Mouse (Mus musculus) stomach, embryonic 14.5 days (tissue): ENCODE measurements around the gene Tceanc2. TPM values are rescaled to one million over a fixed set of nuclear protein-coding genes. Genes with fewer than 3 reads are reported as not detected.

Source experiments
- ATAC-seq: fragments of 200-750 bp; cut with Nextera tagmentation; 2 replicates; pipeline ENCODE4 v1.8.0; 2017; ENCODE audit warnings: low read depth, moderate TSS enrichment; ENCODE audit not compliant: insufficient number of reproducible peaks, insufficient read depth, low FRiP score
- H3K27ac ChIP-seq: fragments of 300-500 bp; sonication (generic); 2 replicates; pipeline ENCODE4 v1.5.1; 2014; ENCODE audit warnings: mild to moderate bottlenecking, low read length, moderate library complexity, mixed read lengths
- H3K27me3 ChIP-seq: fragments of 300-500 bp; sonication (generic); 2 replicates; pipeline ENCODE4 v1.6.1; 2014; ENCODE audit warnings: low read length, control low read depth, mixed read lengths; ENCODE audit not compliant: control insufficient read depth, insufficient read depth
- H3K36me3 ChIP-seq: fragments of 300-500 bp; sonication (generic); 2 replicates; pipeline ENCODE4 v1.6.1; 2014; ENCODE audit warnings: mild to moderate bottlenecking, control low read depth, low read length, moderate library complexity, mixed read lengths; ENCODE audit not compliant: control insufficient read depth, insufficient read depth
- H3K4me1 ChIP-seq: fragments of 300-500 bp; sonication (generic); 2 replicates; pipeline ENCODE4 v1.6.1; 2014; ENCODE audit warnings: low read length, control low read depth, mixed read lengths; ENCODE audit not compliant: control insufficient read depth, insufficient read depth
- H3K4me2 ChIP-seq: fragments of 300-500 bp; sonication (generic); replicated peaks from 2 replicates; pipeline ENCODE4 v1.6.1; 2014; ENCODE audit warnings: low read depth, low read length, control low read depth
- H3K4me3 ChIP-seq: fragments of 300-500 bp; sonication (generic); 2 replicates; pipeline ENCODE4 v1.5.1; 2014; ENCODE audit warnings: low read depth, low read length, control low read depth
- H3K9ac ChIP-seq: fragments of 300-500 bp; sonication (generic); replicated peaks from 2 replicates; pipeline ENCODE4 v1.6.1; 2014; ENCODE audit warnings: low read depth, mild to moderate bottlenecking, control low read depth, low read length, moderate library complexity, mixed read lengths
- H3K9me3 ChIP-seq: fragments of 300-500 bp; sonication (generic); 2 replicates; pipeline ENCODE4 v1.6.1; 2016; ENCODE audit warnings: low read depth, low read length, control low read depth; ENCODE audit not compliant: control insufficient read depth
- WGBS: fragments of 180-500 bp; shearing (Covaris S2); extraction: QIAGEN DNeasy Blood & Tissue Kit; methylation state at CpG from one replicate; pipeline ENCODE4 v1.1.7; 2014; 5-methylcytosine and 5-hydroxymethylcytosine counted together
- polyA plus RNA-seq: library from polyadenylated mRNA; unstranded; fragments of >200 nt; fragmentation: Nextera tagmentation; extraction: Ambion mirVana; gene quantifications from 2 replicates; pipeline ENCODE4 v1.2.1, GENCODE M21; 2014

Gene Tceanc2
- polyA plus RNA-seq, 1 experiment from 2014 or later, result 20.8 TPM

- H3K4me1 ChIP-seq, result 0 out of 2 replicates have a peak, but pooled peaks cover 3% of the 10 kb centered on the region
- H3K4me3 ChIP-seq, result no peak overlapping the region
- no peaks in the 10 kb centered on the region for H3K27me3 ChIP-seq
- ATAC-seq, result peak; percentile 81
- peak overlapping the region; percentile 63; the same call in 1 of the 2 replicates for H3K27ac ChIP-seq
- no peak overlapping the region for H3K9ac ChIP-seq
- H3K9me3 ChIP-seq, result no peaks in the 10 kb centered on the region
- no peaks in the 10 kb centered on the region; the same call in 1 of the 2 replicates for H3K36me3 ChIP-seq
- WGBS, result 48% methylated on average over 5 of the region's 5 CpGs
- H3K4me2 ChIP-seq, result no peak overlapping the region
Measured at GRCm38 (mm10) chr4:107210483-107211097, 31.7 kb upstream of the Tceanc2 start.

GRCm38 (mm10) chr4:107208880-107209279 lies 30.0 kb upstream of the Tceanc2 start, which contains the start of gene Ldlrad1:
Gene Ldlrad1, plus strand, starts transcription at chr4:107209180.
- Histone ChIP-seq H3K27me3 (no peaks in the 10 kb centered on the region), H3K4me1 (0 out of 2 replicates have a peak, but pooled peaks cover 3% of the 10 kb centered on the region), H3K9ac (no peak within 1 kb of the TSS), H3K36me3 (peaks cover 7% of the 10 kb centered on the region), H3K4me3 (no peak within 1 kb of the TSS), H3K9me3 (no peaks in the 10 kb centered on the region), H3K27ac (peak within 1 kb of the TSS; percentile 4; the same call in 1 of the 2 replicates), H3K4me2 (no peak within 1 kb of the TSS)
- ATAC-seq, result no peak
- 83% methylated on average over 3 of the region's 3 CpGs for WGBS

- no peak overlapping the region for H3K4me2 ChIP-seq
- no peak overlapping the region for H3K4me3 ChIP-seq
- H3K27me3 ChIP-seq, result no peaks in the 10 kb centered on the region
- no peak overlapping the region for H3K27ac ChIP-seq
- H3K9me3 ChIP-seq, result no peaks in the 10 kb centered on the region
- WGBS, result 93% methylated on average over 2 of the region's 2 CpGs
- peaks cover 9% of the 10 kb centered on the region for H3K36me3 ChIP-seq
- H3K4me1 ChIP-seq, result no peaks in the 10 kb centered on the region
- ATAC-seq, result no peak
- no peak overlapping the region for H3K9ac ChIP-seq
Measured at GRCm38 (mm10) chr4:107207016-107207415, 28.1 kb upstream of the Tceanc2 start.

- Histone ChIP-seq H3K4me1 (no peaks in the 10 kb centered on the region), H3K4me2 (no peak overlapping the region), H3K9ac (no peak overlapping the region), H3K27me3 (no peaks in the 10 kb centered on the region), H3K4me3 (no peak overlapping the region), H3K9me3 (no peaks in the 10 kb centered on the region), H3K36me3 (peaks cover 40% of the 10 kb centered on the region), H3K27ac (no peak overlapping the region)
- no peak for ATAC-seq
- WGBS, result 85% methylated on average over 7 of the region's 7 CpGs
Measured at GRCm38 (mm10) chr4:107203001-107203400, 24.1 kb upstream of the Tceanc2 start.

- no peaks in the 10 kb centered on the region for H3K9me3 ChIP-seq
- H3K9ac ChIP-seq, result no peak overlapping the region
- H3K4me3 ChIP-seq, result no peak overlapping the region
- no peak overlapping the region for H3K27ac ChIP-seq
- ATAC-seq, result no peak
- no peak overlapping the region for H3K4me2 ChIP-seq
- H3K27me3 ChIP-seq, result no peaks in the 10 kb centered on the region
- 93% methylated on average over 3 of the region's 3 CpGs for WGBS
- peaks cover 52% of the 10 kb centered on the region for H3K36me3 ChIP-seq
- H3K4me1 ChIP-seq, result no peaks in the 10 kb centered on the region
Measured at GRCm38 (mm10) chr4:107201779-107202178, 22.9 kb upstream of the Tceanc2 start.

GRCm38 (mm10) chr4:107198072-107198471 lies 19.2 kb upstream of the Tceanc2 start:
- no peak overlapping the region for H3K27ac ChIP-seq

GRCm38 (mm10) chr4:107196454-107196853 lies 17.5 kb upstream of the Tceanc2 start:
- no peaks in the 10 kb centered on the region for H3K9me3 ChIP-seq
- H3K4me1 ChIP-seq, result no peaks in the 10 kb centered on the region
- no peaks in the 10 kb centered on the region for H3K27me3 ChIP-seq
- H3K9ac ChIP-seq, result no peak overlapping the region
- H3K4me3 ChIP-seq, result no peak overlapping the region
- no peak overlapping the region for H3K4me2 ChIP-seq
- no peak for ATAC-seq
- 94% methylated on average over 2 of the region's 2 CpGs for WGBS
- no peak overlapping the region for H3K27ac ChIP-seq
- H3K36me3 ChIP-seq, result peaks cover 63% of the 10 kb centered on the region

More at GRCm38 (mm10) chr4:107198072-107198471, 19.2 kb upstream of the Tceanc2 start:
- no peak overlapping the region for H3K9ac ChIP-seq
- no peaks in the 10 kb centered on the region for H3K9me3 ChIP-seq
- ATAC-seq, result no peak
- H3K27me3 ChIP-seq, result no peaks in the 10 kb centered on the region
- H3K4me3 ChIP-seq, result no peak overlapping the region
- 96% methylated on average over 5 of the region's 5 CpGs for WGBS
- no peak overlapping the region for H3K4me2 ChIP-seq
- peaks cover 65% of the 10 kb centered on the region for H3K36me3 ChIP-seq
- no peaks in the 10 kb centered on the region for H3K4me1 ChIP-seq

GRCm38 (mm10) chr4:107193841-107194240 lies 14.9 kb upstream of the Tceanc2 start:
- Histone ChIP-seq H3K27me3 (no peaks in the 10 kb centered on the region), H3K4me3 (no peak overlapping the region), H3K36me3 (peaks cover 65% of the 10 kb centered on the region), H3K4me2 (no peak overlapping the region), H3K9ac (no peak overlapping the region), H3K27ac (no peak overlapping the region), H3K9me3 (no peaks in the 10 kb centered on the region), H3K4me1 (no peaks in the 10 kb centered on the region)
- no peak for ATAC-seq
- 96% methylated on average over 3 of the region's 3 CpGs for WGBS

GRCm38 (mm10) chr4:107185703-107186102 lies 6.8 kb upstream of the Tceanc2 start:
- H3K4me2 ChIP-seq, result no peak overlapping the region
- 74% methylated on average over 3 of the region's 3 CpGs for WGBS

More at GRCm38 (mm10) chr4:107185703-107186102, 6.8 kb upstream of the Tceanc2 start:
- no peaks in the 10 kb centered on the region for H3K9me3 ChIP-seq
- H3K4me1 ChIP-seq, result peaks cover 8% of the 10 kb centered on the region; the same call in 1 of the 2 replicates
- no peak overlapping the region for H3K27ac ChIP-seq
- H3K36me3 ChIP-seq, result peaks cover 36% of the 10 kb centered on the region
- no peak overlapping the region for H3K4me3 ChIP-seq
- no peak overlapping the region for H3K9ac ChIP-seq
- no peak for ATAC-seq
- H3K27me3 ChIP-seq, result no peaks in the 10 kb centered on the region
